Mouse (Mus musculus): Measurements from ENCODE around the gene Mgat5b. TPM values are rescaled to one million over a fixed set of nuclear protein-coding genes. Genes with fewer than 3 reads are reported as not detected.

Gene Mgat5b
- 0.29 TPM in 1 of 2 replicates, not detected in the other for polyA plus RNA-seq (2015; fragmentation: Nextera tagmentation; extraction: Ambion mirVana)

GRCm38 (mm10) chr11:116918323-116919185 lies at the start of gene Mgat5b:
Gene Mgat5b (plus strand): TSS chr11:116918863.

Other genes with a start within 250 kb of the Mgat5b start
- gene St6galnac1, start 143.4 kb upstream of the Mgat5b start, polyA plus RNA-seq (2015; fragmentation: Nextera tagmentation; extraction: Ambion mirVana), result not detected in 2 replicates
- 29.5 and 34.3 TPM in 2 replicates for gene Mxra7, start 90.8 kb upstream of the Mgat5b start, polyA plus RNA-seq (2015; fragmentation: Nextera tagmentation; extraction: Ambion mirVana)
- gene Mettl23, start 75.6 kb upstream of the Mgat5b start, polyA plus RNA-seq (2015; fragmentation: Nextera tagmentation; extraction: Ambion mirVana), result 45.8 and 53.5 TPM in 2 replicates
- gene Jmjd6, start 75.4 kb upstream of the Mgat5b start, polyA plus RNA-seq (2015; fragmentation: Nextera tagmentation; extraction: Ambion mirVana), result 48.9 and 52.1 TPM in 2 replicates
- 24.2 and 25.3 TPM in 2 replicates for gene Mfsd11, start 66.4 kb upstream of the Mgat5b start, polyA plus RNA-seq (2015; fragmentation: Nextera tagmentation; extraction: Ambion mirVana)
- 340 and 411 TPM in 2 replicates for gene Srsf2, start 65.8 kb upstream of the Mgat5b start, polyA plus RNA-seq (2015; fragmentation: Nextera tagmentation; extraction: Ambion mirVana)
- 28.3 and 30.5 TPM in 2 replicates for gene Sec14l1, start 196.3 kb downstream of the Mgat5b start, polyA plus RNA-seq (2015; fragmentation: Nextera tagmentation; extraction: Ambion mirVana)

All from urinary bladder, postnatal 0 days (tissue).